Mouse (Mus musculus) liver, embryonic 16.5 days (tissue): ENCODE measurements around the gene Arglu1. TPM values are rescaled to one million over a fixed set of nuclear protein-coding genes. Genes with fewer than 3 reads are reported as not detected.

Source experiments
- ATAC-seq: fragments of 200-750 bp; cut with Nextera tagmentation; 2 replicates; pipeline ENCODE4 v1.8.0; 2017; ENCODE audit warnings: low read depth, mild to moderate bottlenecking, moderate number of reproducible peaks, moderate library complexity
- H3K27ac ChIP-seq: fragments of 300-500 bp; sonication (generic); 2 replicates; pipeline ENCODE4 v1.5.1; 2014; ENCODE audit warnings: mild to moderate bottlenecking, low read length
- H3K27me3 ChIP-seq: fragments of 300-500 bp; sonication (generic); 2 replicates; pipeline ENCODE4 v1.6.1; 2014; ENCODE audit warnings: low read depth, low read length, mixed read lengths; ENCODE audit not compliant: control insufficient read depth, insufficient read depth
- H3K36me3 ChIP-seq: fragments of 300-500 bp; sonication (generic); 2 replicates; pipeline ENCODE4 v1.6.1; 2014; ENCODE audit warnings: mild to moderate bottlenecking; ENCODE audit not compliant: control insufficient read depth, insufficient read depth
- H3K4me1 ChIP-seq: fragments of 300-500 bp; sonication (generic); 2 replicates; pipeline ENCODE4 v1.6.1; 2014; ENCODE audit warnings: low read depth, low read length, mixed read lengths; ENCODE audit not compliant: control insufficient read depth
- H3K4me2 ChIP-seq: fragments of 300-500 bp; sonication (generic); 2 replicates; pipeline ENCODE4 v1.6.1; 2014; ENCODE audit warnings: low read depth, low read length, mixed read lengths
- H3K4me3 ChIP-seq: fragments of 300-500 bp; sonication (generic); 2 replicates; pipeline ENCODE4 v1.5.1; 2014; ENCODE audit warnings: low read depth, mild to moderate bottlenecking, low read length
- H3K9ac ChIP-seq: fragments of 300-500 bp; sonication (generic); 2 replicates; pipeline ENCODE4 v1.6.1; 2014; ENCODE audit warnings: low read depth, low read length
- H3K9me3 ChIP-seq: fragments of 300-500 bp; sonication (generic); replicated peaks from 2 replicates; pipeline ENCODE4 v1.6.1; 2016; ENCODE audit warnings: low read length; ENCODE audit not compliant: control insufficient read depth
- WGBS: fragments of 180-500 bp; shearing (Covaris S2); extraction: QIAGEN DNeasy Blood & Tissue Kit; methylation state at CpG from one replicate; pipeline ENCODE4 v1.1.7; 2014; ENCODE audit not compliant: insufficient replicate concordance; 5-methylcytosine and 5-hydroxymethylcytosine counted together
- polyA plus RNA-seq: library from polyadenylated mRNA; unstranded; fragments of >200 nt; fragmentation: Nextera tagmentation; extraction: Ambion mirVana; gene quantifications from 2 replicates; pipeline ENCODE4 v1.2.1, GENCODE M21; 2015

Arglu1 gene
- polyA plus RNA-seq, 1 experiment from 2014 or later, result 24.7 TPM

DNA sequence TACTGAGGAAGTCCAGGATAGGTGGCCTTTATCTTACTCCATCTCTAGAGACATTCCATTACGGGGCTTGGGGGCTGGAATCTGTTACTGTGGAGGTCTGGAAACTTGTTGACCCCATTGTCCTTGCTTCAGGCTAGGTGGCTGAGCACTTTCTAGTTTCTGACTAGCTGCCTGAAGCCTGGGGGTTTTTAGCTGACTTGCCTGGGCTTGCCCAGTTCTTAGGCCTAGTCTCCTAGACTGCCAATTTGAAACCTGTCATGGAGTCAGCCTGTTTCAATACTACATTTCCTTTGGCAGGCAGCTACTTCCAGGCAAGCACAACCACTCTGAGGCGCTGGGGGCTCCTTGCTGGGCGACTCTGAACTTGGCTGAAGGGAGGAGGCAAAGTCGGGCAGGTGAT is 9.9 kb upstream of the Arglu1 start:
- no peaks in the 10 kb centered on the region for H3K36me3 ChIP-seq
- ATAC-seq, result no peak
- no peaks in the 10 kb centered on the region for H3K27me3 ChIP-seq
- H3K9ac ChIP-seq, result no peak overlapping the region
- H3K4me3 ChIP-seq, result no peak overlapping the region
- no peaks in the 10 kb centered on the region for H3K9me3 ChIP-seq
- H3K27ac ChIP-seq, result no peak overlapping the region
- no peaks in the 10 kb centered on the region for H3K4me1 ChIP-seq
- H3K4me2 ChIP-seq, result no peak overlapping the region
- WGBS, result 56% methylated on average over 4 of the region's 4 CpGs

DNA sequence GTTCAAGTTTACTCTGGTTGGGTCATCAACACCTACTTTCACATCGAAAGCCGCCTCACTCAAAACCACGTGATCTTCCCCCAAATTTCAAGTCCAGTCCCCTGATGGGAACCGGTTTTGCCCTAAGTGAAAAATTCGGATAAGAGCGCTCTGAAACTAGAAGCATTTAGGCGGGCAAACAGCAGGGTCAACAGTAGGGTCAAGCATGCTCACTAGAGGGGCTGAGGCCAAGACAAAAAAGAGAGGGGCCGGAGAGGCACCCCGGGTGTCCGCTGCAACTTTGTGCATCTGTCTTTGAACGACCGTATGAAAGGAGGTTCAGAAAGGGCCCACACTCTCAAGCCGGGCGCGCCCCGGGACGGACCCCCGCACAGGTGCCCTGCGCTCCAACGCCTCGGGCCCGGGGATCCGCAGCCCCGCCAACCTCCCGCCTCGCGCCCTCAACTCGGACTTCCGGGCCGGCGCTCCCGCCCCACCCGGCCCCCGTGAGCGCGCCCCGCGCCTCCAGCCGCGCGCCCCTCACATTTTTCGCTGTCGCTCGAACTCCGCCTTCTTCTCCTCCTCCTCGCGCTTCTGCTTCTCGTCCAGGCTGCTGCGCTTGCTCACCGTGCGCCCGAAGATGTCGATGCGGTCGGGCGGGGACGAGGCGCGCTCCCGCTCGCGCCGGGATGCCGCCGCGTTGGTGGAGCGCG is 721 bp downstream of the Arglu1 start:
- peak overlapping the region; percentile 99 for H3K9ac ChIP-seq
- H3K27ac ChIP-seq, result peak overlapping the region; percentile 89
- peak; percentile 64 for ATAC-seq
- no peaks in the 10 kb centered on the region for H3K36me3 ChIP-seq
- H3K27me3 ChIP-seq, result no peaks in the 10 kb centered on the region
- H3K4me2 ChIP-seq, result peak overlapping the region; percentile 88
- H3K4me1 ChIP-seq, result peaks cover 33% of the 10 kb centered on the region
- under 1% methylated on average over 63 of the region's 68 CpGs for WGBS
- H3K9me3 ChIP-seq, result no peaks in the 10 kb centered on the region
- peak overlapping the region; percentile 94 for H3K4me3 ChIP-seq

DNA sequence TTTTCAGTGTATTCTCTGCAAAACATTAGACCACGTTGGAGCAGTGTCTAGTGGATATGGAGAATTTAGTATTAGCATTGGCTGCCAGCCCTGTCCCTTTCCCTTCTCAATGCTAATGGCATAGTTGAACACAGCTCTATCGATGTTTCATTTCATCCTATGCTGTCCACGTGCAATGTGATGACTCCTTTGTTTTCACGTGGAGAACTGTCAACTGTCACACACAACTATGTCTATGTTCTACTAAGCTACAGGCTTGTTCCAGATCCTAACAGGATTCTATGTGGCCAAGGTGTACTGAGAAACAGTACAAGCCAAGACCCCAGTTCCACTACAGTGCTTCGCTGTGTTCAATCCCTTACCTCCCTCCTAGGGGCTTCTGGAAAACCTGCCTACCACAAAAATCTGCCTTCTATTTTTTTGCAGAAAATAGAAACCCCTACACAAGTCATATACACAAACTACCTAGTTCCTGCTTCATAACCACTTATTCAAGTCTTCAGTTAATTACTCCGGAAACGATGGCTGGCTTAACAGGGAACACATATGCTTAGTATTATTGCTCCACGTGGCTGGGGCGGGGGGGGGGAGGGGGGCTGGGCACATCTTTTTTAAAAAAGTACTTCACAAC is 1.4 kb downstream of the Arglu1 start:
- H3K9ac ChIP-seq, result peak overlapping the region; percentile 99
- no peak for ATAC-seq
- no peak overlapping the region for H3K27ac ChIP-seq
- H3K4me2 ChIP-seq, result peak overlapping the region; percentile 88
- H3K9me3 ChIP-seq, result no peaks in the 10 kb centered on the region
- 3% methylated on average over 9 of the region's 9 CpGs for WGBS
- H3K36me3 ChIP-seq, result no peaks in the 10 kb centered on the region
- no peaks in the 10 kb centered on the region for H3K27me3 ChIP-seq
- H3K4me1 ChIP-seq, result peaks cover 33% of the 10 kb centered on the region
- peak overlapping the region; percentile 94 for H3K4me3 ChIP-seq

DNA sequence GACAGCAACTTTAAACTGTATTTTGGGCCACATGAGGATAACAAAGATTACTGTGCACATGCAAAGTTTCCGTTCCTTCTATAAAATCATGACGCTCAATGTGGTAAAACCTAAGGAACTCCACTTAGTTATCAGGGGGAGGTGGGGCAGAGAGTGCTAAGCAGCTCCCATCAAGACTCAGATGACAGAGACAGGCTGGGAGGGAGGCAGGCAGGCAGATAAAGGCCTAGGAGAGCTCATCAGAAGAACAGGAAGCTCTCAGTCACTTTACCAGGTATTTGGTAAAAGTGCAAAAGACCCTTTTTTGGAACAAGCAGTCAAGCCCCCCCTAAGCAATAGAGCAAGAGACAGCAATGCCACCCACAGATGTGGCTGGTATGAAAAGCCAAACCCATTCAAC is 4.8 kb downstream of the Arglu1 start:
- WGBS, result 22% methylated on average over 2 of the region's 2 CpGs
- no peak for ATAC-seq
- no peak overlapping the region for H3K27ac ChIP-seq
- H3K4me1 ChIP-seq, result peaks cover 30% of the 10 kb centered on the region
- no peaks in the 10 kb centered on the region for H3K27me3 ChIP-seq
- no peak overlapping the region for H3K9ac ChIP-seq
- peaks cover 11% of the 10 kb centered on the region for H3K36me3 ChIP-seq
- no peak overlapping the region for H3K4me3 ChIP-seq
- no peaks in the 10 kb centered on the region for H3K9me3 ChIP-seq
- no peak overlapping the region for H3K4me2 ChIP-seq

DNA sequence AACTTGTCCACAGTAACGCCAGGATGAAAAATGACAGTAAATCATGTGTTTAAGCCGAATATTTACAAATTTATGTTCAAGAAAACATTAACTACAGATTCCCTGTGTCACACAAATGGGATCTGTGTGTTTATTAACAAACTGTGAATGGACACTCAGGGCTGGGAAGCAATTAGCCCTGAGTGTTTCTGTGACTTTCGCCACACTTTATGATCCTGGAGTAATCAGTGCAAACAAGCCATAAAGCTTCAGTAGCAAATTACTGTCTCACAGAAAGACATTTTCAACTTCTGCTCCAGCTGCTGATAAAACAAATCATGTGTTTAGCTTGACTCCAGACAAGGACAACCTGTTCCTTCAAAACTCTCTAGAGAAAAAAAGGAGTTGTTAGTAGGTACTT is 7.6 kb downstream of the Arglu1 start:
- no peaks in the 10 kb centered on the region for H3K27me3 ChIP-seq
- H3K36me3 ChIP-seq, result peaks cover 21% of the 10 kb centered on the region
- no peak for ATAC-seq
- no peak overlapping the region for H3K4me3 ChIP-seq
- H3K27ac ChIP-seq, result no peak overlapping the region
- no peaks in the 10 kb centered on the region for H3K9me3 ChIP-seq
- peaks cover 17% of the 10 kb centered on the region for H3K4me1 ChIP-seq
- H3K9ac ChIP-seq, result no peak overlapping the region
- H3K4me2 ChIP-seq, result no peak overlapping the region
- WGBS, result 81% methylated on average over 3 of the region's 3 CpGs

DNA sequence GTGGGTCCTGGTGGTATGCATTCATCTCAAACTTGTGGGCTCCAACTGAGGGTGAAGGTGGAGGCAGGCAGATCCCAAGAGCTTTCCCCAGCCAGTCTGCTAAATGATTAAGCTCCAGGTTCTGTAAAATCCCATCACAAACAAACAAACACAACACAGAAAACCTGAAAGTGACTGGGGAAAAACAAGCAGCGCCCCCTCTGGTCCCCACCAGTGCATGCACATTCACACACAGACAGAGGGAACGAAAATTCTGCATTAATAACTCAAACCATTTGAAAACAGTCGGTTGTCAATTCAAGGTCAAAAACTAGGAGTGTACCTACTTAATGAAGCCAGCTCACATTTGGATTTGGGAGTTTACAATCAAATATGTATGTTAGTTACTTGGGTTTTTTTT is 12.1 kb downstream of the Arglu1 start:
- H3K4me3 ChIP-seq, result no peak overlapping the region
- H3K9me3 ChIP-seq, result no peaks in the 10 kb centered on the region
- no peak overlapping the region for H3K4me2 ChIP-seq
- 84% methylated on average over 3 of the region's 3 CpGs for WGBS
- no peak for ATAC-seq
- no peaks in the 10 kb centered on the region for H3K27me3 ChIP-seq
- peaks cover 28% of the 10 kb centered on the region for H3K36me3 ChIP-seq
- no peaks in the 10 kb centered on the region; the same call in 1 of the 2 replicates for H3K4me1 ChIP-seq
- H3K27ac ChIP-seq, result no peak overlapping the region
- H3K9ac ChIP-seq, result no peak overlapping the region

DNA sequence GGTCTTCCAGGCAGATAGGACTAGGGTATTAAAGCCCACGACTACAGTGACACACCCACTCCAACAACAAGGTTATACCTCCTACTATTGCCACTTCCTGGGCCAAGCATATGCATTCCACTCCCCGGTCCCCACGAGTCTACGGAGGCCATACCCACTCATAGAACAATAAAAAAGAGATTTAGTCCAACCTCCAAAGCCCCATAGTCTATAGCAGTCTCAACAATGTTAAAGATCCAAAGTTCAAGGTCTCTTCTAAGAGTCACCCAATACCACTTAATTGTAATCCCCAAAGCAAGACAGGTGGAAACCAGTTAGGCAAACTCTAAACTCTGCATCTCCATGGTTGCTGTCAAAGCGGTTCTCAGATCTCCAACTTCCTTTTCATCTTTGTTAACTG is 15.5 kb downstream of the Arglu1 start:
- Histone ChIP-seq H3K4me2 (no peak overlapping the region), H3K9ac (no peak overlapping the region), H3K4me3 (no peak overlapping the region), H3K4me1 (no peaks in the 10 kb centered on the region; the same call in 1 of the 2 replicates), H3K9me3 (no peaks in the 10 kb centered on the region), H3K27me3 (no peaks in the 10 kb centered on the region), H3K36me3 (peaks cover 16% of the 10 kb centered on the region), H3K27ac (no peak overlapping the region)
- WGBS, result 80% methylated on average over 5 of the region's 5 CpGs
- ATAC-seq, result no peak

DNA sequence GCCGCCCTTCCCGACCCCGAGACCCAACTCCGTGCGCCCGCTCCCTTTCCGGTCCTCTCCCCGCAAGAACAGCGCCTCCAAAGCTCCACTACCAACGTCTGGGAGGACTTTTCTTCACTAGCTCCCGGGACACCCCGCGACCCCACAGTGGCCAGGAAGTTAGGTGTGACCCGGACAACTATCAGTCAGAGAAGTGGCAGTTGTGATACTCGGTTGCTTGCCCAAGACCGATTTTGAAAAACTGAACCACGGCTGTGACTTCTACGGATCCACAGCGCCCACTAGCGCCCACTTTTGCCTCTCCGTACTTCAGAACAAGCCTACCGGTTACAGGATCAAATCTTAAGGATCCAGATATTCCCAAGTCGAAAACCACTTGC is 28.6 kb downstream of the Arglu1 start:
- peak overlapping the region; percentile 53 for H3K9ac ChIP-seq
- WGBS, result under 1% methylated on average over 23 of the region's 23 CpGs
- H3K9me3 ChIP-seq, result no peaks in the 10 kb centered on the region
- no peak overlapping the region; the same call in 1 of the 2 replicates for H3K27ac ChIP-seq
- peaks cover 3% of the 10 kb centered on the region for H3K36me3 ChIP-seq
- peaks cover 34% of the 10 kb centered on the region for H3K27me3 ChIP-seq
- peaks cover 9% of the 10 kb centered on the region for H3K4me1 ChIP-seq
- peak; percentile 12; the same call in 1 of the 2 replicates for ATAC-seq
- peak overlapping the region; percentile 92 for H3K4me2 ChIP-seq
- peak overlapping the region; percentile 70 for H3K4me3 ChIP-seq

DNA sequence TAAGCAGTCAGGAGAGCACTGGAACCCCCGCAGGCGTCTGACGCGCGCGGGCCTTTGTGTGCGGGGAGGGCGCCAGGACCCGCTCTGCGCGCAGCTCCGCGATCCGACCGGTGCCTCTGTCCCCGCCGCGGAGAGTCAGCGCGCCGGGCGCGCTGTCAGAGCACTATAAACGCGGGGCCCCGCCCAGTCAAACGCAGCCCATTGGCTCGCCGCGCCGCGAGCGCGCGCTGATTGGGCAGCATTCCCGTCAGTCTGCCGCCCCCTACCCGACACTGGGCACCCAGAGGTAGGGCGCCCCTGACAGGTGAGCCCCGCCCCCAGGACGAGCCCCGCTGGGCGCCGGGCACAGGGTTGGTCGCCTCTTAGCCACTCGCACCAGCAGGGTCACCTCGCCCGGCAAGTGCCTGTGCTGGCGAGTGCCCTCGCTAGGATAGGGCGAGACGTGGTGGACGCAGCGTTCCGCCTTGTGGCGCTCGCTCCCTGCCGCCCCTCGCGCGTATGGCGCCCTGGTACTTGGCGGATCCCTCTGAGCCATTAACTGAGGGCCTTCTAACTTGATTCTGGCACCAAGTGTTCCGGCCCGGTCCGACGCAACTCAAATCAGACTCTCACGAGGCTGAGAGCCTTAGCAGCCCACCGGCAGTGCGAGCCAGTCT is 29.1 kb downstream of the Arglu1 start, which contains the start of gene Efnb2:
TSS of gene Efnb2 (minus strand) at position 140 of the 656 bp plus-strand sequence.
- peaks cover 34% of the 10 kb centered on the region for H3K27me3 ChIP-seq

More for the DNA sequence above, 29.1 kb downstream of the Arglu1 start, which contains the start of gene Efnb2:
- ATAC-seq, result peak; percentile 92
- no peaks in the 10 kb centered on the region for H3K9me3 ChIP-seq
- WGBS, result under 1% methylated on average over 70 of the region's 70 CpGs
- peak within 1 kb of the TSS; percentile 70 for H3K4me3 ChIP-seq
- H3K36me3 ChIP-seq, result 0 out of 2 replicates have a peak, but pooled peaks cover 3% of the 10 kb centered on the region
- H3K4me2 ChIP-seq, result peak within 1 kb of the TSS; percentile 92
- no peak within 1 kb of the TSS; the same call in 1 of the 2 replicates for H3K27ac ChIP-seq
- peaks cover 9% of the 10 kb centered on the region for H3K4me1 ChIP-seq
- peak within 1 kb of the TSS; percentile 53 for H3K9ac ChIP-seq
